Mouse (Mus musculus): ENCODE results near the gene Tmem246. TPM values are rescaled to one million over a fixed set of nuclear protein-coding genes. Genes with fewer than 3 reads are reported as not detected.
"Not testable (repeated sequence)": the region's sequence is repeated elsewhere in the genome, so short reads cannot be mapped to it uniquely, and the experiment has no call there.

The Tmem246 gene
- polyA plus RNA-seq (2017; shearing (Covaris generic)) = not detected

- ATAC-seq = no peak
Measured at GRCm38 (mm10) chr4:49597183-49598100, at the start of gene Tmem246. Gene Tmem246, minus strand, starts transcription at chr4:49597876.

- ATAC-seq = no peak
Measured at GRCm38 (mm10) chr4:49639913-49640312, 42.2 kb upstream of the Tmem246 start.

GRCm38 (mm10) chr4:49637821-49638220, 40.1 kb upstream of the Tmem246 start:
- no peak for ATAC-seq

GRCm38 (mm10) chr4:49632139-49632481, 34.4 kb upstream of the Tmem246 start:
- ATAC-seq = peak; percentile 2

GRCm38 (mm10) chr4:49631319-49632138, 33.9 kb upstream of the Tmem246 start, which contains the start of gene Rnf20:
Gene Rnf20, plus strand, starts transcription at chr4:49632006.
- peak; percentile 86 for ATAC-seq

- no peak for ATAC-seq
Measured at GRCm38 (mm10) chr4:49628941-49629340, 31.3 kb upstream of the Tmem246 start.

- no peak for ATAC-seq
Measured at GRCm38 (mm10) chr4:49626973-49627372, 29.3 kb upstream of the Tmem246 start.

GRCm38 (mm10) chr4:49624969-49625368, 27.3 kb upstream of the Tmem246 start:
- ATAC-seq = not testable (repeated sequence)

- no peak for ATAC-seq
Measured at GRCm38 (mm10) chr4:49623916-49624315, 26.2 kb upstream of the Tmem246 start.

- no peak for ATAC-seq
Measured at GRCm38 (mm10) chr4:49622272-49622671, 24.6 kb upstream of the Tmem246 start.

GRCm38 (mm10) chr4:49619861-49620260, 22.2 kb upstream of the Tmem246 start:
- ATAC-seq = not testable (repeated sequence)

GRCm38 (mm10) chr4:49616924-49617323, 19.2 kb upstream of the Tmem246 start:
- no peak for ATAC-seq

- ATAC-seq = no peak
Measured at GRCm38 (mm10) chr4:49605459-49605858, 7.8 kb upstream of the Tmem246 start.

- ATAC-seq = no peak
Measured at GRCm38 (mm10) chr4:49604616-49605015, 6.9 kb upstream of the Tmem246 start.

GRCm38 (mm10) chr4:49604016-49604546, 6.4 kb upstream of the Tmem246 start:
- no peak for ATAC-seq

GRCm38 (mm10) chr4:49603161-49603560, 5.5 kb upstream of the Tmem246 start:
- ATAC-seq = no peak

GRCm38 (mm10) chr4:49596846-49597182, 862 bp downstream of the Tmem246 start:
- no peak for ATAC-seq

- no peak for ATAC-seq
Measured at GRCm38 (mm10) chr4:49590152-49590551, 7.5 kb downstream of the Tmem246 start.

GRCm38 (mm10) chr4:49586811-49587210, 10.9 kb downstream of the Tmem246 start:
- ATAC-seq = no peak

- ATAC-seq = no peak
Measured at GRCm38 (mm10) chr4:49585524-49586101, 12.1 kb downstream of the Tmem246 start.

GRCm38 (mm10) chr4:49583965-49584831, 13.5 kb downstream of the Tmem246 start:
- ATAC-seq = no peak

GRCm38 (mm10) chr4:49581256-49581655, 16.4 kb downstream of the Tmem246 start:
- ATAC-seq = no peak
